Mouse (Mus musculus): ENCODE measurements around the gene Wbp2.

The Wbp2 gene

GRCm38 (mm10) chr11:116091591-116091990 lies 4.8 kb upstream of the Wbp2 start:
- DNase-seq (ENCODE audit: extremely low read depth, low read depth) = no peak

GRCm38 (mm10) chr11:116089545-116089944 lies 2.8 kb upstream of the Wbp2 start:
- DNase-seq (ENCODE audit: extremely low read depth, low read depth) = no peak

DNA sequence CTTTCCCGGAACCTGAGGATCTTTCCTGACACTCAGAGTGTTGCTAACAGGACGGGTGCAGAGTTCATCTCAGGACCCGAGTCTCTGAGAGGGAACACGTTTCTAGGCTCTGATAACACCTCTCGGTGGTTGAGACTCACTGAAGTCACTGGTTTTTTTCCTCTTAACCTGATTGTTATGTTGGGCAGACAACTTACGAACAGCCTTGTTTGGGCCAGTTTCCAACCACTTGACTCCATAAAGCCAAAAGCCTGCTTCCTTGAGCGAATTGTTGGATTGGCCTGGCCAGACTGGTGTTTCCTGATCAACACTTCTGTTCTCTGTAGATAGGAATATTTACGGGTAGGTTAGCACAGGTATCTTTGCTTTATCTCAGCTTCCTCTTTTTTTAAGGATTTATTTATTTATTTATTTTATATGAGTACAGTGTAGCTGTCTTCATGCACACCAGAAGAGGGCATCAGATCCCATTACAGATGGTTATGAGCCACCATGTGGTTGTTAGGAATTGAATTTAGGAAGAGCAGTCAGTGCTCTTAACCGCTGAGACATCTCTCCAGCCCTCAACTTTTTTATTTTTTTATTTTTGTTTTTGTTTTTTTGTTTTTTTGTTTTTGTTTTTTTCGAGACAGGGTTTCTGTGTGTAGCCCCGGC lies 2.1 kb upstream of the Wbp2 start:
- peak; percentile 93 for DNase-seq (ENCODE audit: extremely low read depth, low read depth)

DNA sequence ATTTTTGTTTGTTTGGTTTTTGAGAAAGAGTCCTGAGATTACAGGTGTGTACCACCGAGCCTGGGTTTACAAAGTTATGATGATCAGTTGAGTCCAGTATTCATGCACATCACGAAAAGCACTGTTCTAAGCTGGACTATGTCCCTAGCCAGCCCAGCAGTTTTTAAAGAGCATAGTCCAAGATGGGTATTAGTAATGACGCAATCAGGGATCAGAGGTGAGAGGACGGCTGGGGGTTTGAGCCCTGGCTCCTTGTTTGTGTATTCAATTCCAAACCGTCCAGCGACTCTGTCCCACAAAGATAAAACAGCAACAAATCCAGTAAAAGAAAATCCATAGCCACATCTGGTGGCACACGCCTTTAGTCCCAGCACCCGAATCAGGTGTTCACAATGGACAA lies 1.4 kb upstream of the Wbp2 start:
- DNase-seq (ENCODE audit: extremely low read depth, low read depth) = no peak

GRCm38 (mm10) chr11:116087194-116088130 lies 667 bp upstream of the Wbp2 start:
- DNase-seq (ENCODE audit: extremely low read depth, low read depth) = no peak

GRCm38 (mm10) chr11:116084166-116084565 lies 2.6 kb downstream of the Wbp2 start:
- no peak for DNase-seq (ENCODE audit: extremely low read depth, low read depth)

DNA sequence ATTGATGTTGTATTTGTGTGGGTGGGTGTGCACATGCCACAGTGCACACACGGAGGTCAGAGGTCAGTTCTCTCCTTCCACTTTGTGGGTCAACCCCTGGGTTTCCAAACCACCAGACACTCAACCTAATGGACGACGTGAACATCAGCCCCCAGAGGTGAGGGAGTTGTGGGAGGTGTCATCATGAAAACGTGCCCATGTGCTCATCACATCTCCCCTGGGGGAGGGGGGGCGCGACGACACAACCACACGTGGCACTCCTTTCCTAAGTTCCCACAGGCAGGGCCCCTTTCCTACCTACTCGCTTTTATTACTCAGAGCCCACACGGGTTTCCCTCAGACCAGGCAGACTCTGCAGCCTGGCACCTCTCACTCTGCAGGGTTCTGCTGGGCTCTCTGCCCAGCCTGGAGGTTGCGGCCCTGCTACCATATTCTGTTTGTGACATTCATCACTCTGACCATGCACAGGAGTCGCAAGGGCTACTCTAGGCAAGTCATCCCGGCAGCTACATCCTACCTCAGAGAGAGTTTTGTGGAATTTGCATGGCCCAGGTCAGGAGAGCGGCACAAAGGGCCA lies 3.6 kb downstream of the Wbp2 start:
- no peak for DNase-seq (ENCODE audit: extremely low read depth, low read depth)

- DNase-seq (ENCODE audit: extremely low read depth, low read depth) = no peak
Observed at GRCm38 (mm10) chr11:116081081-116081480, 5.7 kb downstream of the Wbp2 start.

DNA sequence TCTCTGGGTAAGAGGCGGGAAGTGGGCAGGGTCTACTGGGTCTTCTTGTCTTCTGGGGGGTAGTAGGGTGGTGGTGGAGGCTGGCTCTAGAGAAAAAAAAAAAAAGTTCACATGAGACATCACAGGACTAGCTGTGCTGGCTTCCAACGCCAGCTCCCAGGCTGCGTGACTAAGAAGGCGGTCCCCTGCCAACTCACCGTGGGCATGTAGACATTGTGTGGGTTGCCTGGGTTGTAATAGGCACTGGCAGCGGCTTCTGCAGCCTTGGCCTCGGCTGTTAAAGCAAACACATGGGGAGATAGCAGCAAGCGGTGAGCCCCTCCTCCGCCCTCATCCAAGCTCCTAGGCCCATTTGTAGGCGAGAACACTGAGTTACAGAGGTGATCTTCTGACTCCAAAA lies 7.3 kb downstream of the Wbp2 start:
- DNase-seq (ENCODE audit: extremely low read depth, low read depth) = no peak

DNA sequence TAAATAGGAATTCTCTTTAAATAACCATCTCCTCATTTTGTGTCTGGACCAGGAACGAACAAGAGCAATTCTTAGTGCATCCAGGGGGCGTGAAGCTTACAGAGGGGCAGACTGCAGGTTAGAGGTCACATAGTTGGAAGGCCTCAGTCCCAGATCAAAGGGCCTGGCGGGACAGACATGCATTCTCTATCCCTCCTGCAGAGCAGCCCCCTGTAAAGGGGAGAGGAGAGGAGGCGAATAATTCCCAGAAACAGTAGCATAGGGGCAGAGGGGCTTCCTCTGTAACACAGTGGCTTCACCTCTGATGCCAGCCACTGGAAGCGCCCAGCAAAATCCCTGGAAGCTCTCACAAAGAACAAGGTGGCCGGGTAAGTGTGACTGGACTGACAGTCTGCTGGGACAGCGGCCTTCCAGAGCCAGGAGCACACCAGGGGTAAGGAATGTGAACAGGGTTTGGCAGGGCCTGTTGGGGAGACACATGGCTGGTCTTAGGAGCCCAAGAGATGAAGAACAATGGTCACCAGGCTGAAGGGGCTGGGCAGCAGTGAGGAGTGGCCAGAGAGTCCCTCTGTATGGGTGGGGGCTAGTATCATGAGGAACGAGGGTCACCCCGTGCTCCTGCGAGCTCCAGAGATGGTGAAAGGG lies 8.0 kb downstream of the Wbp2 start:
- DNase-seq (ENCODE audit: extremely low read depth, low read depth) = no peak

DNA sequence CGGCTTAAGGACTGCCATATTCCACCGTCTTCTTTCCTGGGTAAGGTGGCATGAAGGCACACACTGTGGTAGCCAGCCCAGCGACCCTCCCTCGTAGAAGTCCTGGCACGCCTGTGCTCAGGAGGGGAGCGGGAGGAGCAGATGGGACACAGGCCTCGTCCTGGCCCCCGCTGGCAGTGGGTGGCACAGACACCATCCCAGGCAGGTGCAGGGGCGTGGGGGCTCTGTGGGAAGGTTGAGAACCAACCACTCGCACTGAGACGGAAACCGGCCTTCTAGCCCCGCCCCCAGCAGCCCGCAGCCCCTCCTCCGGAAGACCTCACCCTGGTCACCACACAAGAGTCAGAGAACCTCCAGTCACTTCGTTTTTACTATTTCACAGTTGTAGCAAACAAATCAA lies 8.6 kb downstream of the Wbp2 start:
- DNase-seq (ENCODE audit: extremely low read depth, low read depth) = no peak

GRCm38 (mm10) chr11:116077446-116078204 lies 9.2 kb downstream of the Wbp2 start, which contains the start of gene Unc13d:
Unc13d (minus strand) TSS chr11:116077961.
- DNase-seq (ENCODE audit: extremely low read depth, low read depth) = no peak

GRCm38 (mm10) chr11:116076836-116077235 lies 10.0 kb downstream of the Wbp2 start:
- no peak for DNase-seq (ENCODE audit: extremely low read depth, low read depth)

- DNase-seq (ENCODE audit: extremely low read depth, low read depth) = no peak
Observed at GRCm38 (mm10) chr11:116076266-116076540, 10.6 kb downstream of the Wbp2 start.

GRCm38 (mm10) chr11:116075539-116076265 lies 11.1 kb downstream of the Wbp2 start:
- peak; percentile 95 for DNase-seq (ENCODE audit: extremely low read depth, low read depth)

- no peak for DNase-seq (ENCODE audit: extremely low read depth, low read depth)
Observed at GRCm38 (mm10) chr11:116074436-116074991, 12.3 kb downstream of the Wbp2 start.

DNA sequence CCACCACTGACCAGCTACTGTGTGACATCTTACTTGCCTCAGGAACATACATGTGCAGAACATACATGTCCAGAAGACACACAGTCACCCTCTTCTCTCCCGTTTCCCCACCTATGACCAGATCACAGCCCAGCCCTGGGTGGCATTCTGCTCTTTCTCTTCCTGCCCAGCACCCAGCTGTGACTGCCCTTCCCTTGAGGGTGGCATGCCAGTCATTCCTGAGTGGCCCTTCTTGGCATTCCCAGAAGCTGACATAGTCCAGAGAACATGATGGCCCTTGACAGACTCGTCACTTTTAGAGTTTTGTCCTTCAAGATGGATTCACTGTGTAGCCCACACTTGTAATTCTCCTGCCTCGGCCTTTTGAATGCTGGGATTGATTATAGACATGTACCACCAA lies 14.2 kb downstream of the Wbp2 start:
- DNase-seq (ENCODE audit: extremely low read depth, low read depth) = no peak

- no peak for DNase-seq (ENCODE audit: extremely low read depth, low read depth)
Observed at GRCm38 (mm10) chr11:116071510-116071909, 15.3 kb downstream of the Wbp2 start.

GRCm38 (mm10) chr11:116065345-116065744 lies 21.4 kb downstream of the Wbp2 start:
- no peak for DNase-seq (ENCODE audit: extremely low read depth, low read depth)

GRCm38 (mm10) chr11:116064187-116064867 lies 22.5 kb downstream of the Wbp2 start:
- no peak for DNase-seq (ENCODE audit: extremely low read depth, low read depth)
